Mouse (Mus musculus): ENCODE data around the gene Rnf130.

Rnf130 gene

GRCm38 (mm10) chr11:50024833-50025720, at the start of gene Rnf130:
TSS of gene Rnf130 (plus strand) at chr11:50025346.
- DNase-seq (ENCODE audit: low read depth, low spot score): peak; percentile 54

- DNase-seq (ENCODE audit: low read depth, low spot score): no peak
Measured at GRCm38 (mm10) chr11:49977963-49978568, 47.1 kb upstream of the Rnf130 start.

GRCm38 (mm10) chr11:49978935-49979334, 46.2 kb upstream of the Rnf130 start:
- DNase-seq (ENCODE audit: low read depth, low spot score): no peak

GRCm38 (mm10) chr11:49980681-49981235, 44.4 kb upstream of the Rnf130 start:
- peak; percentile 19 for DNase-seq (ENCODE audit: low read depth, low spot score)

GRCm38 (mm10) chr11:49981321-49981963, 43.7 kb upstream of the Rnf130 start:
- peak; percentile 49 for DNase-seq (ENCODE audit: low read depth, low spot score)

- DNase-seq (ENCODE audit: low read depth, low spot score): no peak
Measured at GRCm38 (mm10) chr11:49982094-49982493, 43.1 kb upstream of the Rnf130 start.

GRCm38 (mm10) chr11:49982881-49983280, 42.3 kb upstream of the Rnf130 start:
- DNase-seq (ENCODE audit: low read depth, low spot score): peak; percentile 9

GRCm38 (mm10) chr11:49983875-49984552, 41.1 kb upstream of the Rnf130 start:
- no peak for DNase-seq (ENCODE audit: low read depth, low spot score)

- peak; percentile 69 for DNase-seq (ENCODE audit: low read depth, low spot score)
Measured at GRCm38 (mm10) chr11:49985009-49985408, 40.1 kb upstream of the Rnf130 start.

- DNase-seq (ENCODE audit: low read depth, low spot score): peak; percentile 60
Measured at GRCm38 (mm10) chr11:49986277-49987036, 38.7 kb upstream of the Rnf130 start.

GRCm38 (mm10) chr11:49994536-49994935, 30.6 kb upstream of the Rnf130 start:
- DNase-seq (ENCODE audit: low read depth, low spot score): no peak

GRCm38 (mm10) chr11:49996398-49996797, 28.7 kb upstream of the Rnf130 start:
- no peak for DNase-seq (ENCODE audit: low read depth, low spot score)

- no peak for DNase-seq (ENCODE audit: low read depth, low spot score)
Measured at GRCm38 (mm10) chr11:49997321-49997720, 27.8 kb upstream of the Rnf130 start.

- no peak for DNase-seq (ENCODE audit: low read depth, low spot score)
Measured at GRCm38 (mm10) chr11:50002853-50003252, 22.3 kb upstream of the Rnf130 start.

GRCm38 (mm10) chr11:50007776-50008175, 17.4 kb upstream of the Rnf130 start:
- DNase-seq (ENCODE audit: low read depth, low spot score): no peak

GRCm38 (mm10) chr11:50008231-50008630, 16.9 kb upstream of the Rnf130 start:
- no peak for DNase-seq (ENCODE audit: low read depth, low spot score)

- no peak for DNase-seq (ENCODE audit: low read depth, low spot score)
Measured at GRCm38 (mm10) chr11:50013016-50013415, 12.1 kb upstream of the Rnf130 start.

- DNase-seq (ENCODE audit: low read depth, low spot score): no peak
Measured at GRCm38 (mm10) chr11:50016503-50016902, 8.6 kb upstream of the Rnf130 start.

- DNase-seq (ENCODE audit: low read depth, low spot score): no peak
Measured at GRCm38 (mm10) chr11:50017511-50017910, 7.6 kb upstream of the Rnf130 start.

GRCm38 (mm10) chr11:50018848-50019247, 6.3 kb upstream of the Rnf130 start:
- no peak for DNase-seq (ENCODE audit: low read depth, low spot score)

GRCm38 (mm10) chr11:50022085-50022484, 3.1 kb upstream of the Rnf130 start:
- no peak for DNase-seq (ENCODE audit: low read depth, low spot score)

Data from c-Kit-negative CD71-positive TER-119-positive erythroid progenitor cells, embryonic 14.5 days (primary cell).